Mouse (Mus musculus) myocyte (in vitro differentiated cells): ENCODE measurements around the gene Oaf. TPM values are rescaled to one million over a fixed set of nuclear protein-coding genes. Genes with fewer than 3 reads are reported as not detected.

Experiments
- H3K27me3 ChIP-seq: one replicate; pipeline ENCODE4 v1.6.1; 2011; ENCODE audit not compliant: control insufficient read depth, insufficient read depth, insufficient read length
- H3K36me3 ChIP-seq: one replicate; pipeline ENCODE4 v1.6.1; 2011; ENCODE audit not compliant: control insufficient read depth, insufficient read depth
- H3K4me2 ChIP-seq: one replicate; pipeline ENCODE4 v1.6.1; 2011; ENCODE audit warnings: low read depth, control low read depth
- H3K4me3 ChIP-seq: one replicate; pipeline ENCODE4 v1.5.1; 2011; ENCODE audit warnings: mild to moderate bottlenecking, control low read depth, moderate library complexity
- H3K79me2 ChIP-seq: one replicate; pipeline ENCODE4 v1.6.1; 2011; ENCODE audit not compliant: control insufficient read depth, insufficient read depth
- H3ac ChIP-seq: one replicate; pipeline ENCODE4 v1.6.1; 2011; ENCODE audit not compliant: control insufficient read depth, insufficient read length
- CEBPB ChIP-seq: IDR thresholded peaks from 2 replicates; pipeline ENCODE4 v1.6.1; 2011; ENCODE audit warnings: mild to moderate bottlenecking, moderate library complexity; ENCODE audit not compliant: poor library complexity, insufficient read depth, severe bottlenecking
- E2F4 ChIP-seq: IDR thresholded peaks from one replicate; pipeline ENCODE4 v1.6.1; 2011; ENCODE audit warnings: mild to moderate bottlenecking, control low read depth, moderate library complexity; ENCODE audit not compliant: insufficient read depth
- MAX ChIP-seq: IDR thresholded peaks from one replicate; pipeline ENCODE4 v1.6.1; 2011; ENCODE audit warnings: low read depth, mild to moderate bottlenecking, control low read depth
- MYOD1 ChIP-seq, 3 experiments: IDR thresholded peaks; one replicate each; pipeline ENCODE4 v1.6.1; 2011; ENCODE audit warnings: control low read depth in 2 of 3, low read depth in 2 of 3, mild to moderate bottlenecking in 2 of 3, moderate library complexity in 1 of 3; ENCODE audit not compliant: insufficient read length in 2 of 3, control insufficient read depth in 1 of 3
- MYOG ChIP-seq, 3 experiments: IDR thresholded peaks; one replicate each; pipeline ENCODE4 v1.6.1; 2011; ENCODE audit warnings: control low read depth in 2 of 3, low read depth in 2 of 3, mild to moderate bottlenecking in 2 of 3; ENCODE audit not compliant: insufficient read length in 2 of 3, control insufficient read depth in 1 of 3, insufficient read depth in 1 of 3
- POLR2A ChIP-seq: IDR thresholded peaks from one replicate; pipeline ENCODE4 v1.6.1; 2011; ENCODE audit warnings: low read depth, mild to moderate bottlenecking, control low read depth, moderate library complexity; ENCODE audit not compliant: insufficient read length
- POLR2AphosphoS2 ChIP-seq: IDR thresholded peaks from one replicate; pipeline ENCODE4 v1.6.1; 2011; ENCODE audit warnings: low read depth, control low read depth; ENCODE audit not compliant: insufficient read length
- REST ChIP-seq: IDR thresholded peaks from one replicate; pipeline ENCODE4 v1.6.1; 2011; ENCODE audit warnings: mild to moderate bottlenecking, control low read depth, moderate library complexity; ENCODE audit not compliant: insufficient read depth, insufficient read length
- SRF ChIP-seq: IDR thresholded peaks from one replicate; pipeline ENCODE4 v1.6.1; 2011; ENCODE audit warnings: low read depth; ENCODE audit not compliant: control insufficient read depth, insufficient read length
- TCF12 ChIP-seq: IDR thresholded peaks from one replicate; pipeline ENCODE4 v1.6.1; 2011; ENCODE audit warnings: mild to moderate bottlenecking, control low read depth; ENCODE audit not compliant: poor library complexity, insufficient read depth, severe bottlenecking
- TCF3 ChIP-seq: IDR thresholded peaks from one replicate; pipeline ENCODE4 v1.6.1; 2011; ENCODE audit warnings: low read depth, control low read depth; ENCODE audit not compliant: insufficient read length
- USF1 ChIP-seq: IDR thresholded peaks from one replicate; pipeline ENCODE4 v1.6.1; 2011; ENCODE audit warnings: low read depth, mild to moderate bottlenecking, control low read depth, moderate library complexity
- polyA plus RNA-seq: library from polyadenylated mRNA; unstranded; fragments of >200 nt; fragmentation: generic; extraction: Trizol; gene quantifications from one replicate; pipeline ENCODE4 v1.2.1, GENCODE M21; 2012; ENCODE audit warnings: missing spikeins

Gene Oaf
- polyA plus RNA-seq, 1 experiment = 27.1 TPM

DNA sequence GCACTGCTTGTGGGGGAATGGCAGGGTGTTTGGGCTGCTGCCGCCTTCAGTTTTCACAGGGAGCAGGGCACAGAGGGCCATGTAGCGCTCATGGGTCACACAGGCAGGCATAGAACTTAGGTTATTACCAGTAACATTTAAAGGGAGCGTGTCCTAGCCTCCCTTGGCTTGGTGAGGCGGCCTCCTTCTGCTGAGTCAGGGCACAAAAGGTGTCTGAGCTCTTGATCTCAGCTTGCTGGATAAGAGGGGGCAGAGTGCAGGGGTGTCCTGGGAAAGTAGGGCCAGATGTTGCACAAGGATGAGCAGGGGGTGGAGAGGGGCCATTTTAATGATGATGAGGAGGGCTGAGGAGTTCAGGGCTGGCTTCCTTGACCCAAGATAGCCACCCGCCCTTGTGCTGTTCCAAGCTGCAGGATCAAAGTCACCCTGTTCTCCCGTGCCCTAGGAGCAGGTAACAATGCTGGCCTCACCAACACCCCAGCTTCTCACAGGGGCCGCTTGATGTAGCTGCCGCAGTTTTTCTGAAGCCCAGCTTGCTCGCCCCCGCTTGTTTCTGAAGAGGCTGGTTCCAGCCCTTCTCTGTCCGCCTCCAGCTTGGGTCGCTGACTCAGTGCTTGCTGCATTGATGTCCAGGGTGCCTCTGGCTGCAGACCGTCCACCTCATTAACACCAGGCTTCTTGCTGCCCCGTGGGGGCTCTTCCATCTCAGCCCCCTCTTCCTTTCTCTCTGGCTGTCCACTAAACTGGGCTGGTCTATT, 32.2 kb upstream of the Oaf start:
- no peak overlapping the region for H3K4me3 ChIP-seq
- H3K79me2 ChIP-seq = no peaks in the 10 kb centered on the region
- H3K27me3 ChIP-seq = no peaks in the 10 kb centered on the region
- no peak overlapping the region for H3ac ChIP-seq
- no peaks in the 10 kb centered on the region for H3K36me3 ChIP-seq
- TF ChIP-seq CEBPB = no peak
- TF ChIP-seq E2F4 = no peak
- no peak for TF ChIP-seq USF1
- no peak for TF ChIP-seq MYOD1 (IDR thresholded peaks at IDR 0.05; ENCODE audit: control insufficient read depth in 1 of 3, insufficient read length in 2 of 3, low read depth in 2 of 3)
- TF ChIP-seq TCF3 = no peak
- no peak for TF ChIP-seq SRF
- no peak for TF ChIP-seq MAX
- TF ChIP-seq POLR2AphosphoS2 = no peak
- TF ChIP-seq REST = no peak
- TF ChIP-seq POLR2A = no peak
- no peak for TF ChIP-seq MYOG (IDR thresholded peaks at IDR 0.05; ENCODE audit: control insufficient read depth in 1 of 3, insufficient read depth in 1 of 3, insufficient read length in 2 of 3, low read depth in 2 of 3)
- TF ChIP-seq TCF12 = no peak
- H3K4me2 ChIP-seq = no peak overlapping the region

DNA sequence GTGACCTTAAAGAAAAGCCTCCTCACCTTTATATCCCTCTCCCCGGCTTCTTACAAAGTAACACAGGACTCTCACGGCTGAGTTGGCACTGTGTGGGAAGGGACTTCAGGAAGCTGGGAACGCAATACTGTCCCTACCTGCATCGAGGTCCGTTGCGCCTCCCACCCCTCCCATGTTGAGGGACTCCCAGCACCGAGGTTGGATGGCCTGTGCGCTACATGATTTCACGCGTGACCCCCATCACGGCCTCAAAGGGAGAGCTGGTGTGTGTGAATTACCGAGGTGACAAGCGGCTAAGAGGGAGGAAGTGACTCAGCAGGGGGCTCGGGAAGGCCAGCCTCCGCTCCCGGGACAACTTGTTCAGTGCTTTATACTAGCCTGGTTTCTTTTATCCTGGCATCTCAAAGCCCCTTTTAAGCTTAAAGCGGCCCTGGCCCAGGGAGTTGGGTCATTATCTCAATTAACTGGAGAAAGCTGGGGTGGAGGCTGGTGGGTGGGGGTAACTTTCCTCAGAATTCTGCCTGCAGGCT, 31.1 kb upstream of the Oaf start:
- H3K36me3 ChIP-seq = no peaks in the 10 kb centered on the region
- H3K4me3 ChIP-seq = no peak overlapping the region
- H3ac ChIP-seq = no peak overlapping the region
- no peak for TF ChIP-seq POLR2A
- TF ChIP-seq MYOG (IDR thresholded peaks at IDR 0.05; ENCODE audit: control insufficient read depth in 1 of 3, insufficient read depth in 1 of 3, insufficient read length in 2 of 3, low read depth in 2 of 3) = no peak
- TF ChIP-seq TCF12 = no peak
- no peak for TF ChIP-seq CEBPB
- no peak for TF ChIP-seq MAX
- TF ChIP-seq MYOD1 (IDR thresholded peaks at IDR 0.05; ENCODE audit: control insufficient read depth in 1 of 3, insufficient read length in 2 of 3, low read depth in 2 of 3) = no peak
- TF ChIP-seq SRF = no peak
- TF ChIP-seq TCF3 = no peak
- no peak for TF ChIP-seq E2F4
- no peak for TF ChIP-seq POLR2AphosphoS2
- TF ChIP-seq USF1 = no peak
- TF ChIP-seq REST = no peak
- no peaks in the 10 kb centered on the region for H3K79me2 ChIP-seq
- H3K4me2 ChIP-seq = no peak overlapping the region
- no peaks in the 10 kb centered on the region for H3K27me3 ChIP-seq

DNA sequence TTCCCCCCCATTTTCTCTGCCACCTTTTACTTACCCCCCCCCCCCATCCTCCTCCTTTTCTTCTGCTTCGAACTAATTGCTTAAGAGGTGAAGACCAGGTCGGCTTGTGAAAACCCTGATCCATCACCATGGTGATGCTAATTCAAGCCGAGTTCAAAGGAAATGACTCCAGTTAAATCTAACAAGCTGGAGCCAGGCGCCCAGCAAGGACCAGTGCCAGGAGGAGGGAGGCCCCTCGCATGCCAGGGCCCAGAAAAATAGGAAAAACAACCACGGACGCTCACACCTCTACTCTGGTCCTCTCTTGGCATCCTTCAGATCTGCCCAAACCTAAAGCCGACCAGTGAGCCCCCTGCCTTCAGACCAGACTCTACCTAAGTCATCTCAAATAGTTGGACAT, 29.5 kb upstream of the Oaf start:
- Histone ChIP-seq H3K4me3 (no peak overlapping the region), H3ac (no peak overlapping the region), H3K27me3 (no peaks in the 10 kb centered on the region), H3K79me2 (no peaks in the 10 kb centered on the region), H3K36me3 (no peaks in the 10 kb centered on the region), H3K4me2 (no peak overlapping the region)
- no peak for TF ChIP-seq E2F4
- no peak for TF ChIP-seq TCF12
- no peak for TF ChIP-seq MYOG (IDR thresholded peaks at IDR 0.05; ENCODE audit: control insufficient read depth in 1 of 3, insufficient read depth in 1 of 3, insufficient read length in 2 of 3, low read depth in 2 of 3)
- no peak for TF ChIP-seq POLR2A
- no peak for TF ChIP-seq POLR2AphosphoS2
- TF ChIP-seq USF1 = no peak
- TF ChIP-seq SRF = no peak
- no peak for TF ChIP-seq CEBPB
- TF ChIP-seq MYOD1 (IDR thresholded peaks at IDR 0.05; ENCODE audit: control insufficient read depth in 1 of 3, insufficient read length in 2 of 3, low read depth in 2 of 3) = no peak
- no peak for TF ChIP-seq MAX
- no peak for TF ChIP-seq TCF3
- no peak for TF ChIP-seq REST

DNA sequence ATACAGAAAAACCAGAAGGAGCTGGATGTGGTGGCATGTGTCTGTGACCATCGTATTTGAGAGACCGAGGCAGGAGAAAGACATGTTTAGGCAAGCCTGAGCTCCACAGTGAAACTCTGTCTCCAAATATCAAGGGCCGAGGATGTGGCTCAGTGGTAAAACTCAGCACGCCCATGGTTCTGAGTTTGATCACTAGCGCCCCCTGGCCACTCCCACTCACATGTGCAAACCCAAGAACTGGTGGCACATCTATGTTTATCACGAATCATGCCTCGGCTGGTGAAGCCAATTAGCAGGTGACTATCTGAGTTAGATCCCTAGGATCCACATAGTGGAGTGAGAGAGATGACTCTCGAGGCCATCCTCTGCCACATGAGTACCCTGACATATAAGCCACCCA, 27.6 kb upstream of the Oaf start:
- no peaks in the 10 kb centered on the region for H3K79me2 ChIP-seq
- no peak overlapping the region for H3ac ChIP-seq

More for the DNA sequence above, 27.6 kb upstream of the Oaf start:
- TF ChIP-seq TCF3 (no peak), SRF (no peak), REST (no peak), MYOG (IDR thresholded peaks at IDR 0.05; ENCODE audit: control insufficient read depth in 1 of 3, insufficient read depth in 1 of 3, insufficient read length in 2 of 3, low read depth in 2 of 3) (no peak), CEBPB (no peak), MAX (no peak), E2F4 (no peak), POLR2AphosphoS2 (no peak), TCF12 (no peak), POLR2A (no peak), USF1 (no peak), MYOD1 (IDR thresholded peaks at IDR 0.05; ENCODE audit: control insufficient read depth in 1 of 3, insufficient read length in 2 of 3, low read depth in 2 of 3) (no peak)
- H3K27me3 ChIP-seq = no peaks in the 10 kb centered on the region
- no peak overlapping the region for H3K4me3 ChIP-seq
- H3K4me2 ChIP-seq = no peak overlapping the region
- H3K36me3 ChIP-seq = no peaks in the 10 kb centered on the region
